Mouse (Mus musculus): ENCODE results near the gene Shb.
A peak's percentile ranks its signal among the peaks of the same experiment; 100 is the strongest.
"Not testable (repeated sequence)": the region's sequence is repeated elsewhere in the genome, so short reads cannot be mapped to it uniquely, and the experiment has no call there.

The Shb gene

GRCm38 (mm10) chr4:45398315-45398714, 134.0 kb downstream of the Shb start:
- not testable (repeated sequence) for DNase-seq (ENCODE audit: low spot score)

GRCm38 (mm10) chr4:45396211-45396610, 136.1 kb downstream of the Shb start:
- not testable (repeated sequence) for DNase-seq (ENCODE audit: low spot score)

- no peak for DNase-seq (ENCODE audit: low spot score)
Measured at GRCm38 (mm10) chr4:45393658-45394057, 138.6 kb downstream of the Shb start.

GRCm38 (mm10) chr4:45392994-45393393, 139.3 kb downstream of the Shb start:
- no peak for DNase-seq (ENCODE audit: low spot score)

GRCm38 (mm10) chr4:45392572-45392971, 139.7 kb downstream of the Shb start:
- DNase-seq (ENCODE audit: low spot score): no peak

- no peak for DNase-seq (ENCODE audit: low spot score)
Measured at GRCm38 (mm10) chr4:45392099-45392498, 140.2 kb downstream of the Shb start.

- DNase-seq (ENCODE audit: low spot score): not testable (repeated sequence)
Measured at GRCm38 (mm10) chr4:45387296-45387695, 145.0 kb downstream of the Shb start.

- peak; percentile 68 for DNase-seq (ENCODE audit: low spot score)
Measured at GRCm38 (mm10) chr4:45382133-45382532, 150.1 kb downstream of the Shb start.

- DNase-seq (ENCODE audit: low spot score): not testable (repeated sequence)
Measured at GRCm38 (mm10) chr4:45380903-45381580, 151.2 kb downstream of the Shb start.

- no peak for DNase-seq (ENCODE audit: low spot score)
Measured at GRCm38 (mm10) chr4:45376573-45376972, 155.7 kb downstream of the Shb start.

GRCm38 (mm10) chr4:45374879-45375278, 157.4 kb downstream of the Shb start:
- DNase-seq (ENCODE audit: low spot score): peak; percentile 16
